Mouse (Mus musculus): ENCODE results near the gene Tnik. TPM values are rescaled to one million over a fixed set of nuclear protein-coding genes. Genes with fewer than 3 reads are reported as not detected.

Tnik gene
- total and polyA plus RNA-seq, 2 experiments from 2014 or later, result 61.7 to 105 TPM

DNA sequence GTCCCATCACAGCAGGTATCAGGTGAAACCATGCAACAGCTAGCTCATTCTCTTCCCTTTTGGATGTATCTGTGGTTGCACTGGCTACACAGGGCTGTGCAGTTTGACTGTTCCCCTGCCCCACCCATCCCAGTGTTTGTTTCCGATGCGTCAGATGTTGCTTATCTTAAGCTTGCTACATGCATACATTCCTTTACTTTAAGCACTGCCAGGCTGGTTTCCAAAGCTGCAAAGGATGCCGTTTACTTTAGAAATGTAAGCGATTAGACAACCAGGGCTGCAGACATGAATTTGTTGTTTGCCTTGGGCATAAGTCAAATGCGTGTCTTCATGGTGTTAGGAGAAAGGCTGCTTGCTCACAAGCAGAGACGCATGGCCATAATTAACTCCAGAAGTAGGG lies 96.1 kb downstream of the Tnik start:
- Histone ChIP-seq H3K4me3 (ENCODE audit: low read length) (no peak overlapping the region), H3K27ac (no peak overlapping the region), H3K4me2 (ENCODE audit: low read depth, low read length) (no peak overlapping the region), H3K4me1 (ENCODE audit: insufficient read depth, low read length) (no peaks in the 10 kb centered on the region), H3K36me3 (ENCODE audit: insufficient read depth, low read length) (no peaks in the 10 kb centered on the region), H3K9ac (replicated peaks; ENCODE audit: low read length) (no peak overlapping the region), H3K27me3 (ENCODE audit: insufficient read depth, low read length) (no peaks in the 10 kb centered on the region), H3K9me3 (ENCODE audit: low read length) (0 out of 2 replicates have a peak, but pooled peaks cover 3% of the 10 kb centered on the region)
- TF ChIP-seq CTCF (IDR thresholded peaks at IDR 0.05; ENCODE audit: low read depth), result no peak
- 75% methylated on average over 6 of the region's 6 CpGs for WGBS
- DNase-seq (ENCODE audit: low spot score), result no peak
- no peak for ATAC-seq

DNA sequence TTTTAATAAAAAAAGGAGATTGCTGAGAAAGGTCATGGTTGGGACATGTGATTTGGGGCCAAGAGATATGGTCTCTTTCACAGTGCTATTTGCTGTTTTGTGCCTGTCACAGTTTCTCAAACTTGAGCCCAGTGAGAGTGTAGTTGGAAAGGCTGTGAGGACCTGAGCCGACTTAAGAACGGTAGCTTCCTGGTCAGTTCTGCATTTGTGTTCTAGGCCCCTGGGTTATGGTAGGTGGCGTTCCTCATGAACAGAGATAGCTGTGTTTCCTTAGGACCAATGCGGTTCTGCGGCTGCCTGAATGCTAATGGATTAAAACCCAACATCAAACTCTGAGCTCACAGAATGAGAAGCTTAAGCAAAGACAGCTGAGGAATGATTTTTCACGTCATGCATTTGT lies 98.0 kb downstream of the Tnik start:
- WGBS, result 91% methylated on average over 6 of the region's 6 CpGs
- no peak overlapping the region for H3K9ac ChIP-seq (replicated peaks; ENCODE audit: low read length)

DNA sequence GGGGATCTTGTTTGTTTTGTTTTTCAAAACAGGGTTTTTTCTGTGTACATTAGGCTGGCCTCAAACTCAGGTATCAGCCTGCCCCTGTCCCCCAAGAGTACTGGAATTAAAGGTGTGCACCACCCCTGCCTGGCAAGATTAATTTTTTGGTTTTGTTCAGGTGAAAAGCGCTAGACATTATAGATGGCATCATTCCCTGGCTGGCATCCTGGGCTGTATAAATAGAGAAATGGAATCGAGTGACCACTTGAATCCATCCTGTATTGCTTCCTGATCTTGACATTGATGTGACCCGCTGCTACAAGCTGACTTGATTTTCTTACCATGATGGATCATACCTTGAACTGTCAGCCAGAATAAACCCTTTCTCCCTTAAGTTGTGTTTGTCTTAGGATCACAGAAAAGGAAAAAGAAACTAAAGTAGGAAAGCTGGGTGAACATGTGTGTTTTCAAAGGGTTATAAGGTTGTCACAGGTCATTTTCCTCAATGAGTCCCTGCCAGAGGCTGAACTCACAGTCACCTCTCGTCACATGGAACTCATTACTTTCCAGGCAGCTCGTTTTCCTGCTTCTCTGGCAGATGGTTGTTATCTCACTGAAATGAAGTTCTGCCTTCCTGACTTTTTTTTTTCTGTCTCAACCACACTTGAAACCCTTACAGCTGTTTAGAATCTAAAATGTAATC lies 100.6 kb downstream of the Tnik start:
- H3K27me3 ChIP-seq (ENCODE audit: insufficient read depth, low read length), result no peaks in the 10 kb centered on the region
- TF ChIP-seq CTCF (IDR thresholded peaks at IDR 0.05; ENCODE audit: low read depth), result no peak
- no peaks in the 10 kb centered on the region for H3K4me1 ChIP-seq (ENCODE audit: insufficient read depth, low read length)

More for the DNA sequence above, 98.0 kb downstream of the Tnik start:
- Histone ChIP-seq H3K27me3 (ENCODE audit: insufficient read depth, low read length) (no peaks in the 10 kb centered on the region), H3K4me3 (ENCODE audit: low read length) (no peak overlapping the region), H3K9me3 (ENCODE audit: low read length) (0 out of 2 replicates have a peak, but pooled peaks cover 3% of the 10 kb centered on the region), H3K27ac (no peak overlapping the region), H3K36me3 (ENCODE audit: insufficient read depth, low read length) (no peaks in the 10 kb centered on the region), H3K4me1 (ENCODE audit: insufficient read depth, low read length) (no peaks in the 10 kb centered on the region), H3K4me2 (ENCODE audit: low read depth, low read length) (no peak overlapping the region)
- no peak for TF ChIP-seq CTCF (IDR thresholded peaks at IDR 0.05; ENCODE audit: low read depth)
- DNase-seq (ENCODE audit: low spot score) (no peak), ATAC-seq (no peak)

DNA sequence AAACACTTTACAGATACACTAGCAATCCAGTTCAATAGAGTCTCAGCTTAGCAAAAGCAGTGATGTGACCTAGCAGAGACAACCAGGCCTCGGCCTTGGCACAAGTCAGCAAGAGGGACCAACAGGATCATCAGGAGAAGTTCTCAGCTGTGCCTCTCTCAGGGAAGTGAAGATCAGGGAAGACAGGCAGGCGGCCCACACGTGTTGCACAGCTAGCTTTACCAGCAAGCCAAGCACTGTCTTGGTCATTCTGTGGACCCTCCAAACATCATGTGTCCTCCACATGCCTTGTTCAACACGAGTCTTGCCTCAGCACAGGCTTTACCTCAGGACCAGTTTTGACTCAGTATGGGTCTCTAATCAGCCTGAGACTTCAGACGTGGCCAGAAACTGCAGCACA lies 105.7 kb downstream of the Tnik start:
- no peaks in the 10 kb centered on the region for H3K4me1 ChIP-seq (ENCODE audit: insufficient read depth, low read length)
- no peaks in the 10 kb centered on the region for H3K27me3 ChIP-seq (ENCODE audit: insufficient read depth, low read length)
- no peak for TF ChIP-seq CTCF (IDR thresholded peaks at IDR 0.05; ENCODE audit: low read depth)
- 0 out of 2 replicates have a peak, but pooled peaks cover 2% of the 10 kb centered on the region for H3K9me3 ChIP-seq (ENCODE audit: low read length)
- H3K9ac ChIP-seq (replicated peaks; ENCODE audit: low read length), result no peak overlapping the region
- no peak overlapping the region for H3K4me3 ChIP-seq (ENCODE audit: low read length)
- H3K4me2 ChIP-seq (ENCODE audit: low read depth, low read length), result no peak overlapping the region
- H3K27ac ChIP-seq, result no peak overlapping the region
- DNase-seq (ENCODE audit: low spot score) (no peak), ATAC-seq (no peak)
- no peaks in the 10 kb centered on the region for H3K36me3 ChIP-seq (ENCODE audit: insufficient read depth, low read length)
- WGBS, result 75% methylated on average over 5 of the region's 5 CpGs

More for the DNA sequence above, 100.6 kb downstream of the Tnik start:
- Histone ChIP-seq H3K9ac (replicated peaks; ENCODE audit: low read length) (no peak overlapping the region), H3K36me3 (ENCODE audit: insufficient read depth, low read length) (no peaks in the 10 kb centered on the region), H3K27ac (no peak overlapping the region), H3K4me3 (ENCODE audit: low read length) (no peak overlapping the region), H3K9me3 (ENCODE audit: low read length) (0 out of 2 replicates have a peak, but pooled peaks cover 3% of the 10 kb centered on the region), H3K4me2 (ENCODE audit: low read depth, low read length) (no peak overlapping the region)
- whole genome bisulfite sequencing, result 80% methylated on average over 5 of the region's 5 CpGs
- no peak for ATAC-seq
- DNase-seq (ENCODE audit: low spot score), result no peak

DNA sequence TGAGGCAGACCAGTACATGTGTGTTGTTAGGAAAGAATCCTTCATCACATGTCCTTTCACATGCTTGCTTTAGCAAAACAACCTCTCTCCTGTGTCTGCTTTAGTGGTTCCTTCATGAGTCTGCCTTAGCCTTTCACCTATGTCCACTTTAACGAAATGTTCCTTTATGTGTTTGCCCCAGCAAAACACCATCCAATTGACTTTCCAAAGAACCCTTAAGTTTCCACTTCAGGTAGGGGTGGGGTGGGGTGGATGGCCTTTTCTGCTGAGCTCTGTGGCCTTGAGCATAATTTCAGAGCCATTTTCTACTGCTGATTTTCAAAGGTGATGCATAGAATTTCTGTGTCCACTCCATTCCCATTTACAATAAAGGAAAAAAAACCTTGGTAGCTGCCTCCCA lies 106.3 kb downstream of the Tnik start:
- no peak for ATAC-seq
- Histone ChIP-seq H3K36me3 (ENCODE audit: insufficient read depth, low read length) (no peaks in the 10 kb centered on the region), H3K4me3 (ENCODE audit: low read length) (no peak overlapping the region), H3K4me1 (ENCODE audit: insufficient read depth, low read length) (no peaks in the 10 kb centered on the region), H3K27me3 (ENCODE audit: insufficient read depth, low read length) (no peaks in the 10 kb centered on the region), H3K4me2 (ENCODE audit: low read depth, low read length) (no peak overlapping the region), H3K27ac (no peak overlapping the region), H3K9me3 (ENCODE audit: low read length) (no peaks in the 10 kb centered on the region), H3K9ac (replicated peaks; ENCODE audit: low read length) (no peak overlapping the region)
- TF ChIP-seq CTCF (IDR thresholded peaks at IDR 0.05; ENCODE audit: low read depth), result no peak
- no peak for DNase-seq (ENCODE audit: low spot score)
- 83% methylated on average over 1 of the region's 1 CpGs for WGBS

DNA sequence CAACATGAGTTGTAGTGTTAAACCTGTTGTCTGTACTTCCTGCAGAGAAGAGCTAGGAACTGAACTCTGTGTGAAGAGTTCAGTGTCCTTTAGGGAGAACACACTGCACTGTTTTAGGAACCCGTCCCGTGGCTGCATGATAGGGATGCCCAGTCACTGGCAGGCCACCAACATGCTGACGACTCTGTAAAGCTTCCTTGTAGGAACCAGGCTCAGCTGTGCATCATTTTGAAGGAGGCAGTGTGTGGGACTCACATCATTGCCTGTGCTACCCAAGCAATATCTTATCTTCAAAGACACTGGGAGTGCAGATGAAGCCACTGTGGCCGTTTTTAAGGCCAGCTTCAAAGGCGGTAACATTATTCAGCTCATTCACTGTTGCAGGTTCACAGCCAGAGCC lies 106.7 kb downstream of the Tnik start:
- Histone ChIP-seq H3K4me3 (ENCODE audit: low read length) (no peak overlapping the region), H3K36me3 (ENCODE audit: insufficient read depth, low read length) (no peaks in the 10 kb centered on the region), H3K9ac (replicated peaks; ENCODE audit: low read length) (no peak overlapping the region), H3K27me3 (ENCODE audit: insufficient read depth, low read length) (no peaks in the 10 kb centered on the region), H3K4me2 (ENCODE audit: low read depth, low read length) (no peak overlapping the region), H3K9me3 (ENCODE audit: low read length) (no peaks in the 10 kb centered on the region), H3K27ac (no peak overlapping the region), H3K4me1 (ENCODE audit: insufficient read depth, low read length) (no peaks in the 10 kb centered on the region)
- no peak for TF ChIP-seq CTCF (IDR thresholded peaks at IDR 0.05; ENCODE audit: low read depth)
- WGBS, result 49% methylated on average over 5 of the region's 5 CpGs
- DNase-seq (ENCODE audit: low spot score), result no peak
- ATAC-seq, result no peak

DNA sequence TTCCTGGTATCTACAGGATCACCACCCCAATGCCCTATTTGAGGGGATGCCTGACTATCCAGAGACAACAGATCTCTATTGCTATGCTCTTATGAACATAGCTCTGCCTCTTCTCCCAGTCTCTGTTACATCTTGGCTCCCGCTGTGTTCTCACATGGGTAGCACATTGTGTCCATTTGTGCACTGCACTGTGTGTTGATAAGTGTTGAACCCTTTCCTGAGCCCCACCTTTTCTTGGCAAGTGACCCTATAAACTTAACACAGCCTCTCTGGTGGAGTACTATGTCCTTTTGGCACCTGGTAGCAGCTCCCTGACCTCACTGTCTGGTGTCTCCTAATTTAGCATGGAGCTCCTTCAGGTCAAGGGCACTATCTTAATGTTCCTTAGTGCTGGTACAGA lies 108.6 kb downstream of the Tnik start:
- Histone ChIP-seq H3K4me2 (ENCODE audit: low read depth, low read length) (no peak overlapping the region), H3K9me3 (ENCODE audit: low read length) (no peaks in the 10 kb centered on the region), H3K4me3 (ENCODE audit: low read length) (no peak overlapping the region), H3K27ac (no peak overlapping the region), H3K4me1 (ENCODE audit: insufficient read depth, low read length) (no peaks in the 10 kb centered on the region), H3K27me3 (ENCODE audit: insufficient read depth, low read length) (no peaks in the 10 kb centered on the region), H3K9ac (replicated peaks; ENCODE audit: low read length) (no peak overlapping the region), H3K36me3 (ENCODE audit: insufficient read depth, low read length) (no peaks in the 10 kb centered on the region)
- DNase-seq (ENCODE audit: low spot score) (no peak), ATAC-seq (no peak)
- 93% methylated on average over 1 of the region's 1 CpGs for WGBS
- no peak for TF ChIP-seq CTCF (IDR thresholded peaks at IDR 0.05; ENCODE audit: low read depth)
